Mouse (Mus musculus) ES-E14 (cell line): Measurements from ENCODE around the gene Trmt44.

ENCODE experiments used
- CHD2 ChIP-seq: IDR thresholded peaks from 2 replicates; pipeline ENCODE4 v1.6.1; 2014; ENCODE audit warnings: mild to moderate bottlenecking, low read depth, low read length, inconsistent platforms
- MAFK ChIP-seq: IDR thresholded peaks from 2 replicates; pipeline ENCODE4 v1.6.1; 2014; ENCODE audit warnings: mild to moderate bottlenecking, low read depth, low read length, inconsistent platforms; ENCODE audit not compliant: insufficient read depth
- ZNF384 ChIP-seq: IDR thresholded peaks from 2 replicates; pipeline ENCODE4 v1.6.1; 2012; ENCODE audit warnings: low read depth, low read length, inconsistent platforms

DNA sequence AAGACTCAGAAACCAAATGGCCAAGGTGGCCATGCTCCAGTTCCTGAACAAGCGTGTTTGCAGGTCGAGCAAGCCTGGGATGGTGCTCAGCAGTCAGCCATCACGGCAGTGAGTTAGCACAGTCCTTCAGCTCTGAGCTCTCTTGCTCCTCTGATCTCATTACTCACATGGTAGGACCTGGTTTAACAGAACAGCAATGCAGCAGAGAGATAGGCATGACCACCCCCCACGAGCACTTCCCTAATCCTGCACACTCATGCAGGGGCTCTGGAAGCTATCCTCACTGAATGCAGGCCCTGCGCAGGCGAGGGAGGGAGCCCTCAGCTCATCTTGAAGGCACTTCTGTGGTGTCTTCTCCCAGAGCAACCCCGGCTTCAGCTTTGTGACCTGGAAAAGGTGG lies 18.5 kb downstream of the Trmt44 start:
- no peak for TF ChIP-seq CHD2
- TF ChIP-seq MAFK = no peak
- TF ChIP-seq ZNF384 = no peak
